Mouse (Mus musculus) CH12.LX (cell line): ENCODE data around the gene Ankrd31.
A peak's percentile ranks its signal among the peaks of the same experiment; 100 is the strongest.

Source experiments
- CTCF ChIP-seq, 2 experiments: IDR thresholded peaks in 1 of 2; conservative IDR thresholded peaks in 1 of 2; 2 replicates each; pipeline ENCODE4 v1.5.1; 2011 to 2012; ENCODE audit warnings: low read depth in 2 of 2, low read length in 2 of 2, improper control_type of control experiment in 1 of 2, inconsistent platforms in 1 of 2, mild to moderate bottlenecking in 1 of 2, moderate library complexity in 1 of 2
- E2F4 ChIP-seq: IDR thresholded peaks from 2 replicates; pipeline ENCODE4 v1.6.1; 2011; ENCODE audit warnings: low read depth, low read length, improper control_type of control experiment; ENCODE audit not compliant: insufficient replicate concordance
- EP300 ChIP-seq: IDR thresholded peaks from 2 replicates; pipeline ENCODE4 v1.6.1; 2011; ENCODE audit warnings: low read length, improper control_type of control experiment
- ETS1 ChIP-seq: conservative IDR thresholded peaks from 2 replicates; pipeline ENCODE4 v1.6.1; 2012; ENCODE audit warnings: low read depth, mild to moderate bottlenecking, inconsistent platforms, low read length, improper control_type of control experiment, moderate library complexity
- POLR2A ChIP-seq: IDR thresholded peaks from 2 replicates; pipeline ENCODE4 v1.6.1; 2011; ENCODE audit warnings: low read depth, mild to moderate bottlenecking, improper control_type of control experiment, low read length
- UBTF ChIP-seq: IDR thresholded peaks from 2 replicates; pipeline ENCODE4 v1.6.1; 2012; ENCODE audit warnings: low read depth, mild to moderate bottlenecking, inconsistent platforms, low read length, improper control_type of control experiment, moderate library complexity
- ZMIZ1 ChIP-seq: IDR thresholded peaks from 2 replicates; pipeline ENCODE4 v1.6.1; 2012; ENCODE audit warnings: low read depth, mild to moderate bottlenecking, inconsistent platforms, low read length, improper control_type of control experiment
- ZNF384 ChIP-seq: IDR thresholded peaks from 2 replicates; pipeline ENCODE4 v1.6.1; 2012; ENCODE audit warnings: low read depth, low read length, improper control_type of control experiment, inconsistent platforms

- TF ChIP-seq ZMIZ1: no peak
- TF ChIP-seq E2F4: no peak
- no peak for TF ChIP-seq POLR2A
- TF ChIP-seq ETS1: no peak
- TF ChIP-seq ZNF384: no peak
- no peak for TF ChIP-seq UBTF
- peak; percentile 42 to 44; a peak in 3 of 4 replicates for TF ChIP-seq CTCF (conservative IDR thresholded peaks at IDR 0.05 in 1 of 2, IDR thresholded peaks at IDR 0.05 in 1 of 2; ENCODE audit: low read depth in 2 of 2, low read length in 2 of 2)
- no peak for TF ChIP-seq EP300
Measured at GRCm38 (mm10) chr13:96853256-96853655, 105.2 kb downstream of the Ankrd31 start.
